Mouse (Mus musculus) spleen, embryonic (tissue): ENCODE data around the gene Cfap45.

ENCODE experiments used
- CTCF ChIA-PET: fragments of 350-600 bp; sonication (Branson Sonifier 250); formaldehyde crosslinking; loops from one replicate; lab custom pipeline; 2022; lab: Charles Lee

Cfap45 gene

GRCm38 (mm10) chr1:172550551-172550951 is 29.9 kb downstream of the Cfap45 start:
- CTCF ChIA-PET: no interaction called here

- CTCF ChIA-PET: no interaction called here
Observed at GRCm38 (mm10) chr1:172551009-172551408, 30.4 kb downstream of the Cfap45 start.

GRCm38 (mm10) chr1:172552623-172553022 is 32.0 kb downstream of the Cfap45 start:
- CTCF ChIA-PET: no interaction called here

- CTCF ChIA-PET: no interaction called here
Observed at GRCm38 (mm10) chr1:172555638-172556037, 35.0 kb downstream of the Cfap45 start, which contains the start of gene Vsig8. Vsig8 (plus strand) TSS chr1:172555938.

GRCm38 (mm10) chr1:172562641-172563464 is 42.3 kb downstream of the Cfap45 start:
- CTCF ChIA-PET: interaction anchor here (0.6 to 2.2 kb wide), 4 partner anchors 11 to 37 kb away, joined by 3 to 8 read pairs (median 6); no protein-coding TSS in a partner anchor

- CTCF ChIA-PET: interaction anchor here (0.6 to 2.2 kb wide), 2 partner anchors 11 to 35 kb away, joined by 8 read pairs; no protein-coding TSS in a partner anchor
Observed at GRCm38 (mm10) chr1:172563465-172563828, 42.8 kb downstream of the Cfap45 start.

- CTCF ChIA-PET: interaction anchor here (1.4 kb wide), 1 partner anchor 38 kb away, joined by 3 read pairs; no protein-coding TSS in a partner anchor
Observed at GRCm38 (mm10) chr1:172566131-172566530, 45.5 kb downstream of the Cfap45 start.

GRCm38 (mm10) chr1:172567758-172568157 is 47.2 kb downstream of the Cfap45 start:
- CTCF ChIA-PET: no interaction called here

GRCm38 (mm10) chr1:172580116-172580515 is 59.5 kb downstream of the Cfap45 start:
- CTCF ChIA-PET: interaction anchor here (0.6 to 0.9 kb wide), 2 partner anchors 14 to 52 kb away, joined by 10 to 13 read pairs; no protein-coding TSS in a partner anchor

GRCm38 (mm10) chr1:172582436-172582835 is 61.8 kb downstream of the Cfap45 start:
- CTCF ChIA-PET: no interaction called here

GRCm38 (mm10) chr1:172584271-172584670 is 63.7 kb downstream of the Cfap45 start:
- CTCF ChIA-PET: no interaction called here

GRCm38 (mm10) chr1:172585026-172585425 is 64.4 kb downstream of the Cfap45 start:
- CTCF ChIA-PET: no interaction called here

- CTCF ChIA-PET: no interaction called here
Observed at GRCm38 (mm10) chr1:172585612-172586567, 65.3 kb downstream of the Cfap45 start.

GRCm38 (mm10) chr1:172590385-172590784 is 69.8 kb downstream of the Cfap45 start, which contains the start of gene Slamf8:
Slamf8 (minus strand) TSS chr1:172590568.
- CTCF ChIA-PET: interaction anchor here (0.7 kb wide), 1 partner anchor 17 kb away, joined by 3 read pairs; no protein-coding TSS in a partner anchor

- CTCF ChIA-PET: no interaction called here
Observed at GRCm38 (mm10) chr1:172593321-172593720, 72.7 kb downstream of the Cfap45 start.

- CTCF ChIA-PET: interaction anchor here (0.6 kb wide), 1 partner anchor 14 kb away, joined by 10 read pairs; no protein-coding TSS in a partner anchor
Observed at GRCm38 (mm10) chr1:172593956-172594355, 73.4 kb downstream of the Cfap45 start.

- CTCF ChIA-PET: interaction anchor here (0.6 kb wide), 1 partner anchor 15 kb away, joined by 10 read pairs; no protein-coding TSS in a partner anchor
Observed at GRCm38 (mm10) chr1:172594495-172594894, 73.9 kb downstream of the Cfap45 start.
